ENCODE assay signal across 9 mouse cellular contexts in the genomic region with DNA sequence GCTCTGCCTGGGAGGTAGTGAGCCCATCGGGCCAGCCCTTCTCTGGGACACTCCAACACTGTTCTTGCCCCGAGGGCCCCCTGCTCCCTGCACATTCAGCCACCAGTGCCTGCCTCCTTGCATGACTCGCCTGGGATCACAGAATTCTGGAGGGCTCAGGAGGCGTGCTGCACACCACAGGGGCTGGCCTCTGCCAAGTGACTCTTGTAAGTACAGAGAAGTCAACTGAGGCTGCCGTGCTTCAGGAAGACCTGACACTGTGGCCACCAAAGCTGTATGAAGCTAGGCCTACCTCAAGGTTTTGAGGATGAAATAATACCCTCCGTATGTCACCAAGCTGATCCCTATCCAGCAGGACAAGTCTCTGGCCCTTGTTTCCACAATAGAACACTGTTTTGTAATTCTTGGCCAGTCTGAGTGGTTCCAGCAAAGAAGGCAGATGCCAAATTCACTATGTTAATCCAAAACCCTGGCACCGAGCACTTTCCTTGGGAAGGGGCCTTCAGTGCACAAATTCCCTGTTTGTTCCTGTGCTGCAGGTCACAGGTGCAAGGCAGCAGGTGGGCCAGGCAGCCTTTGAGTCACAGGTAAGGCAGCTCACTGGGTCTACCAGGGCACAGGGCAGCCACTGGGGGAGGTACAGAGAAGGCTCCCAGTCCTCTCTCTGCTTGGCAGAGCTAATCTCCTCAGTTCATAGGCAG. TPM values are rescaled to one million over a fixed set of nuclear protein-coding genes. Genes with fewer than 3 reads are reported as not detected.
A peak's percentile ranks its signal among the peaks of the same experiment; 100 is the strongest.
DNase-seq lines count a peak whose midpoint lies in the region; ATAC-seq and TF ChIP-seq lines count a peak whose summit lies in the region.
"Had no signal": no experiment of that assay in that cellular context is flagged by ENCODE, and none has a peak within 500 bp of the region (broad histone marks: within the 10 kb centered on the region; RNA-seq: fewer than 3 reads in every experiment).

No protein-coding gene starts in this region.

- no peak overlapping the region for H3K9ac ChIP-seq in embryonic facial prominence, embryonic 12.5 days
- H3K9ac ChIP-seq in limb, embryonic 13.5 days = peak overlapping the region; percentile 43; the same call in 1 of the 2 replicates
- no peak overlapping the region for H3K9ac ChIP-seq in intestine, embryonic 15.5 days

- WGBS in embryonic facial prominence, embryonic 12.5 days = 45% methylated on average over 7 of the region's 7 CpGs
- WGBS in embryonic facial prominence, embryonic 10.5 days = 53% methylated on average over 7 of the region's 7 CpGs
- 19% methylated on average over 7 of the region's 7 CpGs for WGBS in cerebellum, adult 2 months
- 49% methylated on average over 7 of the region's 7 CpGs for WGBS in limb, embryonic 13.5 days
- 62% methylated on average over 7 of the region's 7 CpGs for WGBS in intestine, embryonic 15.5 days

- ATAC-seq in embryonic facial prominence, embryonic 12.5 days (ENCODE audit: insufficient number of reproducible peaks, insufficient read depth, low FRiP score, low TSS enrichment) = no peak
- ATAC-seq in limb, embryonic 13.5 days (ENCODE audit: low FRiP score, low read depth) = no peak
- ATAC-seq in intestine, embryonic 15.5 days = no peak

- 0 out of 2 replicates have a peak overlapping the region, but pooled peaks have one; percentile 30 for H3K27ac ChIP-seq in embryonic facial prominence, embryonic 12.5 days
- no peak overlapping the region for H3K27ac ChIP-seq in embryonic facial prominence, embryonic 10.5 days (replicated peaks)
- H3K27ac ChIP-seq in layer of hippocampus, adult 2 months = peak overlapping the region; percentile 95
- H3K27ac ChIP-seq in cerebellum, adult 2 months (ENCODE audit: insufficient read depth, low read length) = peak overlapping the region; percentile 77
- H3K27ac ChIP-seq in limb, embryonic 13.5 days = peak overlapping the region; percentile 94
- no peak overlapping the region for H3K27ac ChIP-seq in intestine, embryonic 15.5 days

- TF ChIP-seq CTCF in layer of hippocampus, adult 2 months (conservative IDR thresholded peaks at IDR 0.05) = no peak
- no peak for TF ChIP-seq CTCF in cerebellum, adult 2 months (IDR thresholded peaks at IDR 0.05; ENCODE audit: borderline replicate concordance, insufficient read depth, low read depth, low read length)

- no peak for DNase-seq in embryonic facial prominence, embryonic 10.5 days (ENCODE audit: low spot score)
- DNase-seq in layer of hippocampus, adult 2 months (ENCODE audit: low spot score in 2 of 2) = peak in 1 of 2 experiments; percentile 31
- no peak for DNase-seq in layer of hippocampus, postnatal 25 days (ENCODE audit: extremely low spot score in 1 of 2, low spot score in 1 of 2)
- DNase-seq in cerebellum, adult 2 months = peak; percentile 68 to 81
- DNase-seq in left cerebral cortex, adult 11 months (ENCODE audit: low spot score) = no peak

- H3K9me3 ChIP-seq in embryonic facial prominence, embryonic 12.5 days = no peaks in the 10 kb centered on the region
- no peaks in the 10 kb centered on the region for H3K9me3 ChIP-seq in embryonic facial prominence, embryonic 10.5 days
- H3K9me3 ChIP-seq in limb, embryonic 13.5 days = no peaks in the 10 kb centered on the region
- no peaks in the 10 kb centered on the region for H3K9me3 ChIP-seq in intestine, embryonic 15.5 days

- H3K4me1 ChIP-seq in embryonic facial prominence, embryonic 12.5 days = no peaks in the 10 kb centered on the region
- peaks cover 7% of the 10 kb centered on the region; the same call in 1 of the 2 replicates for H3K4me1 ChIP-seq in embryonic facial prominence, embryonic 10.5 days
- H3K4me1 ChIP-seq in cerebellum, adult 2 months (ENCODE audit: control insufficient read depth, insufficient read depth, low read length) = peaks cover 42% of the 10 kb centered on the region
- peaks cover 25% of the 10 kb centered on the region for H3K4me1 ChIP-seq in limb, embryonic 13.5 days
- H3K4me1 ChIP-seq in intestine, embryonic 15.5 days (replicated peaks) = 0 out of 2 replicates have a peak, but pooled peaks cover 3% of the 10 kb centered on the region

- no peak overlapping the region for H3K4me3 ChIP-seq in embryonic facial prominence, embryonic 12.5 days
- no peak overlapping the region for H3K4me3 ChIP-seq in embryonic facial prominence, embryonic 10.5 days
- no peak overlapping the region for H3K4me3 ChIP-seq in layer of hippocampus, adult 2 months
- no peak overlapping the region for H3K4me3 ChIP-seq in cerebellum, adult 2 months (replicated peaks; ENCODE audit: insufficient read depth, low read depth, low read length)
- H3K4me3 ChIP-seq in limb, embryonic 13.5 days = no peak overlapping the region
- no peak overlapping the region for H3K4me3 ChIP-seq in intestine, embryonic 15.5 days (replicated peaks)

- H3K4me2 ChIP-seq in embryonic facial prominence, embryonic 12.5 days (replicated peaks) = no peak overlapping the region
- H3K4me2 ChIP-seq in limb, embryonic 13.5 days (replicated peaks) = peak overlapping the region; percentile 41
- H3K4me2 ChIP-seq in intestine, embryonic 15.5 days (replicated peaks) = no peak overlapping the region
- H3K4me2 ChIP-seq: heart, embryonic 11.5 days had no signal

- no peaks in the 10 kb centered on the region for H3K36me3 ChIP-seq in embryonic facial prominence, embryonic 12.5 days
- H3K36me3 ChIP-seq in embryonic facial prominence, embryonic 10.5 days (replicated peaks) = no peaks in the 10 kb centered on the region
- H3K36me3 ChIP-seq in limb, embryonic 13.5 days = no peaks in the 10 kb centered on the region
- H3K36me3 ChIP-seq in intestine, embryonic 15.5 days = no peaks in the 10 kb centered on the region

- H3K27me3 ChIP-seq in embryonic facial prominence, embryonic 12.5 days = no peaks in the 10 kb centered on the region
- no peaks in the 10 kb centered on the region for H3K27me3 ChIP-seq in embryonic facial prominence, embryonic 10.5 days (replicated peaks; ENCODE audit: low read depth, poor library complexity, severe bottlenecking)
- no peaks in the 10 kb centered on the region for H3K27me3 ChIP-seq in cerebellum, adult 2 months (ENCODE audit: control insufficient read depth, insufficient read depth, low read length)
- H3K27me3 ChIP-seq in limb, embryonic 13.5 days = no peaks in the 10 kb centered on the region
- H3K27me3 ChIP-seq in intestine, embryonic 15.5 days (replicated peaks) = no peaks in the 10 kb centered on the region

- TF ChIP-seq POLR2A in cerebellum, adult 2 months (IDR thresholded peaks at IDR 0.05; ENCODE audit: borderline replicate concordance, insufficient read depth, low read length) = no peak

RNA-seq across cellular contexts. Expression of gene Ccdc13, which starts 19.3 kb away (rescaled TPM):
- polyA plus RNA-seq in embryonic facial prominence, embryonic 12.5 days (2016; fragmentation: Nextera tagmentation; extraction: Ambion mirVana) = 1.3 and 1.5 TPM in 2 replicates
- polyA plus RNA-seq in embryonic facial prominence, embryonic 10.5 days (2016; fragmentation: Nextera tagmentation; extraction: Ambion mirVana) = 0.83 and 1.2 TPM in 2 replicates
- 10 to 100 TPM in 1 of 2 experiments, 1 to 10 TPM in 1; 7.8 to 10.0 TPM for total RNA-seq in layer of hippocampus, adult 2 months (2021)
- total RNA-seq in layer of hippocampus, postnatal 25 days (2021) = 1 to 10 TPM; 8.9 to 9.7 TPM
- polyA plus RNA-seq in cerebellum, adult 2 months (2012; rRNA removed) = 15.1 and 18.5 TPM in 2 replicates
- 0.76 and 0.88 TPM in 2 replicates for polyA plus RNA-seq in limb, embryonic 13.5 days (2015; fragmentation: Nextera tagmentation; extraction: Ambion mirVana)
- 1.1 and 1.3 TPM in 2 replicates for polyA plus RNA-seq in intestine, embryonic 15.5 days (2015; fragmentation: Nextera tagmentation; extraction: Ambion mirVana)

RNA-seq across cellular contexts. Expression of gene Hhatl, which starts 27.6 kb away (rescaled TPM):
- polyA plus RNA-seq in embryonic facial prominence, embryonic 12.5 days (2016; fragmentation: Nextera tagmentation; extraction: Ambion mirVana) = 0.40 TPM in 1 of 2 replicates, not detected in the other
- not detected in 2 replicates for polyA plus RNA-seq in embryonic facial prominence, embryonic 10.5 days (2016; fragmentation: Nextera tagmentation; extraction: Ambion mirVana)
- total RNA-seq in layer of hippocampus, adult 2 months (2021) = 10 to 100 TPM; 15.6 to 19.9 TPM
- 10 to 100 TPM; 15.1 to 15.5 TPM for total RNA-seq in layer of hippocampus, postnatal 25 days (2021)
- polyA plus RNA-seq in cerebellum, adult 2 months (2012; rRNA removed) = 43.9 and 46.5 TPM in 2 replicates
- 0.53 and 0.82 TPM in 2 replicates for polyA plus RNA-seq in limb, embryonic 13.5 days (2015; fragmentation: Nextera tagmentation; extraction: Ambion mirVana)
- 1.1 and 1.5 TPM in 2 replicates for polyA plus RNA-seq in intestine, embryonic 15.5 days (2015; fragmentation: Nextera tagmentation; extraction: Ambion mirVana)

RNA-seq across cellular contexts. Expression of gene Higd1a, which starts 38.2 kb away (rescaled TPM):
- 128 and 154 TPM in 2 replicates for polyA plus RNA-seq in embryonic facial prominence, embryonic 12.5 days (2016; fragmentation: Nextera tagmentation; extraction: Ambion mirVana)
- 195 and 201 TPM in 2 replicates for polyA plus RNA-seq in embryonic facial prominence, embryonic 10.5 days (2016; fragmentation: Nextera tagmentation; extraction: Ambion mirVana)
- 10 to 100 TPM; 84.4 to 88.4 TPM for total RNA-seq in layer of hippocampus, adult 2 months (2021)
- total RNA-seq in layer of hippocampus, postnatal 25 days (2021) = 10 to 100 TPM; 84.7 to 92.8 TPM
- 125 and 128 TPM in 2 replicates for polyA plus RNA-seq in cerebellum, adult 2 months (2012; rRNA removed)
- 192 and 196 TPM in 2 replicates for polyA plus RNA-seq in limb, embryonic 13.5 days (2015; fragmentation: Nextera tagmentation; extraction: Ambion mirVana)
- 169 and 174 TPM in 2 replicates for polyA plus RNA-seq in intestine, embryonic 15.5 days (2015; fragmentation: Nextera tagmentation; extraction: Ambion mirVana)

RNA-seq across cellular contexts. Expression of gene Klhl40, which starts 42.5 kb away (rescaled TPM):
- 2.9 and 3.6 TPM in 2 replicates for polyA plus RNA-seq in embryonic facial prominence, embryonic 12.5 days (2016; fragmentation: Nextera tagmentation; extraction: Ambion mirVana)
- 0.17 and 0.26 TPM in 2 replicates for polyA plus RNA-seq in embryonic facial prominence, embryonic 10.5 days (2016; fragmentation: Nextera tagmentation; extraction: Ambion mirVana)
- total RNA-seq in layer of hippocampus, adult 2 months (2021) = 1 to 10 TPM; 3.3 to 4.6 TPM
- 1 to 10 TPM; 3.3 to 4.4 TPM for total RNA-seq in layer of hippocampus, postnatal 25 days (2021)
- 0.29 and 0.51 TPM in 2 replicates for polyA plus RNA-seq in cerebellum, adult 2 months (2012; rRNA removed)
- 12.5 and 13.3 TPM in 2 replicates for polyA plus RNA-seq in limb, embryonic 13.5 days (2015; fragmentation: Nextera tagmentation; extraction: Ambion mirVana)
- polyA plus RNA-seq in intestine, embryonic 15.5 days (2015; fragmentation: Nextera tagmentation; extraction: Ambion mirVana) = 0.29 and 0.39 TPM in 2 replicates

Comparison
In these comparisons a context has a peak if more than half of its experiments do, and no peak if none do; other contexts are left out.
1. H3K27ac ChIP-seq: peak in embryonic facial prominence, embryonic 12.5 days (single experiment), layer of hippocampus, adult 2 months (single experiment), cerebellum, adult 2 months (single experiment) and limb, embryonic 13.5 days (single experiment); none in embryonic facial prominence, embryonic 10.5 days (single experiment) and intestine, embryonic 15.5 days (single experiment).
2. DNase-seq: peak in cerebellum, adult 2 months (2 of 2); none in embryonic facial prominence, embryonic 10.5 days (single experiment), layer of hippocampus, postnatal 25 days (0 of 2) and left cerebral cortex, adult 11 months (single experiment).
3. RNA of gene Hhatl, which starts 27.6 kb away (polyA plus RNA-seq): 43.9 to 46.5 TPM in cerebellum, adult 2 months; 1.1 to 1.5 TPM in intestine, embryonic 15.5 days, 0.53 to 0.82 TPM in limb, embryonic 13.5 days, 0.40 TPM in embryonic facial prominence, embryonic 12.5 days and not detected in embryonic facial prominence, embryonic 10.5 days; every median in the first group is over 10 times any median in the second.